Comparison of ENCODE assay signal across 8 mouse cellular contexts in the genomic region with DNA sequence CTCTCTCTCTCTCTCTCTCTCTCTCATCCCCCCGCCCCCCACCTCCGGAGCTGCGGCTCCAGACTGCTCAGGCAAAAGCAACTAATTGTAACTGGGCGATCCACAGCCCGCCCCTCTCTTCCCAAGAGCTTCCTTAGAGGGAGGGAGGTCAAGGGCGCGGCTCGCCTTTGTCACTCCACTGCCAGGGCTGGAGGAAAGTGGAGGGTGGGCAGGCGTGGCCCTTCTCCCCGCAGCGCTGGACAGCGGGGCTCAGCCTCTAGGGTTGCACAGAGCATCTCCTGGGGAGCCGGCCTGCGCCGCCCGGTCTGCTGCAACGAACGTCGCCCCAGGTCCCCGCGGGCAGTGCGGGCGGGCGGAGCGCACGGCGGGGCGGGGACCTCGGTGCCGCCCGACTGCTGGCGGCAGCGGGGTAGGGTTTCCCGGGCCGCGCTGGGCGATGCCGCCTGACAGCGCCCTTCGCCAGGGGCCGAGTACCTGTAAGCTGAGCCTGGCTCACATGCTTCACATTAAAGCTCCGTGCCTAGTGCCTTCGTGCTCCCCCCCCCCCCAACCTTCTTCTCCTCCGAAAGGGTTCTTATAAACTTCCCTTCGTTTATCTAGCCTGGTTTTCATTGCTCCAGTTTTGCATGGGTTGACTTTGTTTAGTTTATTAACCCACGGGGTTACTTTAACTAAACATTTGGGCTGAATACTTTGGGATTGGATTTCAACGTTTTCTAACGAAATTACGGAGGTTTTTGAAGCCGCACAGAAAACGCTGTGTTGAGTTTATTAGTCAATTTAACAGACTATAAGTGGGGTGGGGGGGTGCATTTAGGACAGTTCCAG. TPM values are rescaled to one million over a fixed set of nuclear protein-coding genes. Genes with fewer than 3 reads are reported as not detected.
DNase-seq lines count a peak whose midpoint lies in the region; ATAC-seq lines count a peak whose summit lies in the region.

No protein-coding gene starts in this region.

- H3K27ac ChIP-seq in heart, embryonic 11.5 days (ENCODE audit: low read depth, low read length) = no peak overlapping the region
- H3K27ac ChIP-seq in limb, embryonic 10.5 days = peak overlapping the region; percentile 87
- H3K27ac ChIP-seq in neural tube, embryonic 13.5 days (replicated peaks) = no peak overlapping the region

- ATAC-seq in heart, embryonic 11.5 days (replicated peaks; ENCODE audit: insufficient number of reproducible peaks, low FRiP score, low TSS enrichment) = peak; percentile 60
- ATAC-seq in neural tube, embryonic 13.5 days (ENCODE audit: low read depth) = peak; percentile 74

- under 1% methylated on average over 45 of the region's 51 CpGs for WGBS in heart, embryonic 11.5 days (ENCODE audit: insufficient replicate concordance)
- WGBS in limb, embryonic 10.5 days = under 1% methylated on average over 50 of the region's 51 CpGs
- WGBS in neural tube, embryonic 13.5 days = under 1% methylated on average over 50 of the region's 51 CpGs

- H3K27me3 ChIP-seq in heart, embryonic 11.5 days (ENCODE audit: control insufficient read depth, insufficient read depth, low read length) = peaks cover 80% of the 10 kb centered on the region
- peaks cover 88% of the 10 kb centered on the region for H3K27me3 ChIP-seq in limb, embryonic 10.5 days (ENCODE audit: low read depth, poor library complexity, severe bottlenecking)
- H3K27me3 ChIP-seq in neural tube, embryonic 13.5 days = peaks cover 89% of the 10 kb centered on the region

- no peaks in the 10 kb centered on the region; the same call in 1 of the 2 replicates for H3K4me1 ChIP-seq in heart, embryonic 11.5 days (ENCODE audit: control insufficient read depth, insufficient read depth, low read length)
- peaks cover 45% of the 10 kb centered on the region for H3K4me1 ChIP-seq in limb, embryonic 10.5 days
- H3K4me1 ChIP-seq in neural tube, embryonic 13.5 days (replicated peaks) = peaks cover 29% of the 10 kb centered on the region

- H3K9ac ChIP-seq in heart, embryonic 11.5 days (ENCODE audit: low read depth, low read length) = no peak overlapping the region; the same call in 1 of the 2 replicates
- H3K9ac ChIP-seq in neural tube, embryonic 13.5 days = peak overlapping the region; percentile 54

- peak overlapping the region; percentile 42 for H3K4me3 ChIP-seq in heart, embryonic 11.5 days (ENCODE audit: low read depth, low read length)
- H3K4me3 ChIP-seq in limb, embryonic 10.5 days = peak overlapping the region; percentile 61
- H3K4me3 ChIP-seq in neural tube, embryonic 13.5 days = peak overlapping the region; percentile 36

- H3K9me3 ChIP-seq in heart, embryonic 11.5 days (replicated peaks; ENCODE audit: control insufficient read depth, low read length) = no peaks in the 10 kb centered on the region
- no peaks in the 10 kb centered on the region for H3K9me3 ChIP-seq in limb, embryonic 10.5 days (replicated peaks)
- no peaks in the 10 kb centered on the region for H3K9me3 ChIP-seq in neural tube, embryonic 13.5 days

- H3K36me3 ChIP-seq in heart, embryonic 11.5 days (ENCODE audit: control insufficient read depth, insufficient read depth, low read length) = no peaks in the 10 kb centered on the region
- no peaks in the 10 kb centered on the region for H3K36me3 ChIP-seq in limb, embryonic 10.5 days
- H3K36me3 ChIP-seq in neural tube, embryonic 13.5 days = no peaks in the 10 kb centered on the region

- DNase-seq in adrenal gland, adult 2 months = peak; percentile 28
- DNase-seq in adrenal gland, postnatal 4 days (ENCODE audit: low spot score in 2 of 2) = no peak
- peak; percentile 37 for DNase-seq in adrenal gland, postnatal 14 days
- peak; percentile 80 for DNase-seq in limb, embryonic 10.5 days (ENCODE audit: low spot score)
- no peak for DNase-seq in thymus, postnatal 14 days
- DNase-seq in cerebellum, postnatal 4 days (ENCODE audit: low spot score in 2 of 2) = no peak

- H3K4me2 ChIP-seq in heart, embryonic 11.5 days = peak overlapping the region; percentile 73
- H3K4me2 ChIP-seq in neural tube, embryonic 13.5 days = peak overlapping the region; percentile 59

RNA-seq across cellular contexts. Expression of gene Gm10320, which starts 13.1 kb away (rescaled TPM):
- total RNA-seq in adrenal gland, adult 2 months (2021) = not detected
- 1.3 and 1.9 TPM in 2 replicates for polyA plus RNA-seq in adrenal gland, adult 2 months (2012; rRNA removed)
- under 1 TPM in 1 of 2 experiments, not detected in 1; 0.68 TPM for total RNA-seq in adrenal gland, postnatal 4 days (2021)
- total RNA-seq in adrenal gland, postnatal 14 days (2021) = not detected in 2 replicates
- polyA plus RNA-seq in heart, embryonic 11.5 days (2014; fragmentation: Nextera tagmentation; extraction: Ambion mirVana) = 0.37 and 0.65 TPM in 2 replicates
- polyA plus RNA-seq in limb, embryonic 10.5 days (2016; fragmentation: Nextera tagmentation; extraction: Ambion mirVana) = 0.70 and 1.5 TPM in 2 replicates
- polyA plus RNA-seq in neural tube, embryonic 13.5 days (2015; fragmentation: Nextera tagmentation; extraction: Ambion mirVana) = 0.74 and 1.4 TPM in 2 replicates

Comparison
In these comparisons a context has a peak if more than half of its experiments do, and no peak if none do; other contexts are left out.
1. DNase-seq: peak in adrenal gland, adult 2 months (single experiment), adrenal gland, postnatal 14 days (single experiment) and limb, embryonic 10.5 days (single experiment); none in adrenal gland, postnatal 4 days (0 of 2), thymus, postnatal 14 days (single experiment) and cerebellum, postnatal 4 days (0 of 2).
2. Peak in every context shown above with its lines, with median percentiles within 50 percentile points of each other: H3K4me3 ChIP-seq.